9 mouse cellular contexts compared by ENCODE assay signal in genomic region chr8:71441404-71441803, GRCm38 (mm10). TPM values are rescaled to one million over a fixed set of nuclear protein-coding genes. Genes with fewer than 3 reads are reported as not detected.
A peak's percentile ranks its signal among the peaks of the same experiment; 100 is the strongest.
DNase-seq lines count a peak whose midpoint lies in the region; ATAC-seq and TF ChIP-seq lines count a peak whose summit lies in the region.
"Had no signal": no experiment of that assay in that cellular context is flagged by ENCODE, and none has a peak within 500 bp of the region (broad histone marks: within the 10 kb centered on the region; RNA-seq: fewer than 3 reads in every experiment).

No protein-coding gene starts in this region.

- no peak overlapping the region for H3K9ac ChIP-seq in hindbrain, postnatal 0 days (replicated peaks; ENCODE audit: low read length)
- H3K9ac ChIP-seq in midbrain, embryonic 14.5 days (replicated peaks; ENCODE audit: low read length): no peak overlapping the region
- H3K9ac ChIP-seq: liver, embryonic 13.5 days had no signal

- DNase-seq in gastrocnemius, postnatal 10 days: peak; percentile 47
- DNase-seq in gastrocnemius, adult 8-10 months (ENCODE audit: low spot score in 2 of 2): no peak
- DNase-seq in thymus, postnatal 0 days (ENCODE audit: low spot score): peak; percentile 69
- no peak for DNase-seq in thymus, adult 18-20 months
- DNase-seq in cerebellum, adult 9-11 months: peak; percentile 43
- peak; percentile 84 for DNase-seq in hindbrain, postnatal 0 days (ENCODE audit: low spot score)
- peak; percentile 88 for DNase-seq in midbrain, embryonic 14.5 days
- no peak for DNase-seq in left cerebral cortex, adult 18-20 months (ENCODE audit: low spot score in 2 of 2)
- DNase-seq: liver, embryonic 13.5 days had no signal

- H3K4me2 ChIP-seq in hindbrain, postnatal 0 days (ENCODE audit: low read depth, low read length): no peak overlapping the region
- H3K4me2 ChIP-seq in midbrain, embryonic 14.5 days (ENCODE audit: low read length): no peak overlapping the region
- H3K4me2 ChIP-seq: liver, embryonic 13.5 days had no signal

- no peak overlapping the region for H3K4me3 ChIP-seq in hindbrain, postnatal 0 days (ENCODE audit: low read length)
- no peak overlapping the region for H3K4me3 ChIP-seq in midbrain, embryonic 14.5 days (replicated peaks; ENCODE audit: low read depth, low read length)
- H3K4me3 ChIP-seq: liver, embryonic 13.5 days had no signal

- H3K27ac ChIP-seq in hindbrain, postnatal 0 days: no peak overlapping the region
- no peak overlapping the region for H3K27ac ChIP-seq in midbrain, embryonic 14.5 days (replicated peaks; ENCODE audit: low read depth, low read length)
- H3K27ac ChIP-seq: liver, embryonic 13.5 days had no signal

- H3K9me3 ChIP-seq in hindbrain, postnatal 0 days (ENCODE audit: low read length): no peaks in the 10 kb centered on the region
- H3K9me3 ChIP-seq in midbrain, embryonic 14.5 days (ENCODE audit: control insufficient read depth, low read length): no peaks in the 10 kb centered on the region
- H3K9me3 ChIP-seq: liver, embryonic 13.5 days had no signal

- H3K27me3 ChIP-seq in hindbrain, postnatal 0 days (ENCODE audit: insufficient read depth, low read length): no peaks in the 10 kb centered on the region
- no peaks in the 10 kb centered on the region for H3K27me3 ChIP-seq in midbrain, embryonic 14.5 days (ENCODE audit: control insufficient read depth, insufficient read depth, low read length)

- TF ChIP-seq CTCF in hindbrain, postnatal 0 days (IDR thresholded peaks at IDR 0.05; ENCODE audit: low read depth): peak; percentile 81

- H3K36me3 ChIP-seq in hindbrain, postnatal 0 days (ENCODE audit: insufficient read depth, low read length): no peaks in the 10 kb centered on the region
- H3K36me3 ChIP-seq in midbrain, embryonic 14.5 days (ENCODE audit: control insufficient read depth, insufficient read depth, low read length): no peaks in the 10 kb centered on the region
- H3K36me3 ChIP-seq: liver, embryonic 13.5 days had no signal

- no peaks in the 10 kb centered on the region for H3K4me1 ChIP-seq in hindbrain, postnatal 0 days (ENCODE audit: insufficient read depth, low read length)
- no peaks in the 10 kb centered on the region for H3K4me1 ChIP-seq in midbrain, embryonic 14.5 days (ENCODE audit: control insufficient read depth, insufficient read depth, low read length)
- H3K4me1 ChIP-seq: liver, embryonic 13.5 days had no signal

- ATAC-seq in hindbrain, postnatal 0 days: peak; percentile 69; the same call in 1 of the 2 replicates
- no peak; the same call in 1 of the 2 replicates for ATAC-seq in midbrain, embryonic 14.5 days (ENCODE audit: low FRiP score, low TSS enrichment)

- WGBS in hindbrain, postnatal 0 days: under 1% methylated on average over 7 of the region's 7 CpGs
- WGBS in midbrain, embryonic 14.5 days: 0% methylated on average over 7 of the region's 7 CpGs

RNA-seq across cellular contexts. Expression of gene Abhd8, which starts 22.1 kb away (rescaled TPM):
- total RNA-seq in gastrocnemius, postnatal 10 days (2021): 10 to 100 TPM; 36.1 to 38.9 TPM
- 10 to 100 TPM; 22.3 to 28.9 (median 26.3) TPM for total RNA-seq in gastrocnemius, adult 8-10 months (2022)
- 190 and 219 TPM in 2 replicates for polyA plus RNA-seq in thymus, postnatal 0 days (2015; fragmentation: Nextera tagmentation; extraction: Ambion mirVana)
- total RNA-seq in hindbrain, postnatal 0 days (2014; rRNA removed): 325 and 330 TPM in 2 replicates
- 190 and 195 TPM in 2 replicates for polyA plus RNA-seq in hindbrain, postnatal 0 days (2015; fragmentation: Nextera tagmentation; extraction: Ambion mirVana)
- 119 and 133 TPM in 2 replicates for polyA plus RNA-seq in midbrain, embryonic 14.5 days (2014; fragmentation: Nextera tagmentation; extraction: Ambion mirVana)
- 100 to 1,000 TPM; 318 to 342 TPM for total RNA-seq in left cerebral cortex, adult 18-20 months (2021)

RNA-seq across cellular contexts. Expression of gene Mrpl34, which starts 23.4 kb away (rescaled TPM):
- total RNA-seq in gastrocnemius, postnatal 10 days (2021): 10 to 100 TPM; 34.7 to 39.7 TPM
- 10 to 100 TPM; 63.4 to 72.1 (median 68.8) TPM for total RNA-seq in gastrocnemius, adult 8-10 months (2022)
- polyA plus RNA-seq in thymus, postnatal 0 days (2015; fragmentation: Nextera tagmentation; extraction: Ambion mirVana): 221 TPM in 2 replicates
- 77.9 and 127 TPM in 2 replicates for total RNA-seq in hindbrain, postnatal 0 days (2014; rRNA removed)
- 155 and 164 TPM in 2 replicates for polyA plus RNA-seq in hindbrain, postnatal 0 days (2015; fragmentation: Nextera tagmentation; extraction: Ambion mirVana)
- polyA plus RNA-seq in midbrain, embryonic 14.5 days (2014; fragmentation: Nextera tagmentation; extraction: Ambion mirVana): 199 and 222 TPM in 2 replicates
- total RNA-seq in left cerebral cortex, adult 18-20 months (2021): 10 to 100 TPM; 58.6 to 61.4 TPM

RNA-seq across cellular contexts. Expression of gene Dda1, which starts 27.6 kb away (rescaled TPM):
- 10 to 100 TPM; 34.8 to 35.8 TPM for total RNA-seq in gastrocnemius, postnatal 10 days (2021)
- total RNA-seq in gastrocnemius, adult 8-10 months (2022): 10 to 100 TPM; 24.5 to 31.8 (median 26.5) TPM
- polyA plus RNA-seq in thymus, postnatal 0 days (2015; fragmentation: Nextera tagmentation; extraction: Ambion mirVana): 154 and 157 TPM in 2 replicates
- total RNA-seq in hindbrain, postnatal 0 days (2014; rRNA removed): 191 and 195 TPM in 2 replicates
- 241 and 246 TPM in 2 replicates for polyA plus RNA-seq in hindbrain, postnatal 0 days (2015; fragmentation: Nextera tagmentation; extraction: Ambion mirVana)
- 213 and 233 TPM in 2 replicates for polyA plus RNA-seq in midbrain, embryonic 14.5 days (2014; fragmentation: Nextera tagmentation; extraction: Ambion mirVana)
- total RNA-seq in left cerebral cortex, adult 18-20 months (2021): 10 to 100 TPM; 76.7 to 86.1 TPM

RNA-seq across cellular contexts. Expression of gene Ankle1, which starts 35.6 kb away (rescaled TPM):
- total RNA-seq in gastrocnemius, postnatal 10 days (2021): 1 to 10 TPM; 1.7 to 2.1 TPM
- total RNA-seq in gastrocnemius, adult 8-10 months (2022): not detected
- polyA plus RNA-seq in thymus, postnatal 0 days (2015; fragmentation: Nextera tagmentation; extraction: Ambion mirVana): 15.3 and 25.1 TPM in 2 replicates
- total RNA-seq in hindbrain, postnatal 0 days (2014; rRNA removed): 5.1 and 12.0 TPM in 2 replicates
- 5.1 and 5.9 TPM in 2 replicates for polyA plus RNA-seq in hindbrain, postnatal 0 days (2015; fragmentation: Nextera tagmentation; extraction: Ambion mirVana)
- 3.0 and 5.3 TPM in 2 replicates for polyA plus RNA-seq in midbrain, embryonic 14.5 days (2014; fragmentation: Nextera tagmentation; extraction: Ambion mirVana)
- under 1 TPM; 0.21 to 0.26 TPM for total RNA-seq in left cerebral cortex, adult 18-20 months (2021)

RNA-seq across cellular contexts. Expression of gene Ano8, which starts 44.4 kb away (rescaled TPM):
- total RNA-seq in gastrocnemius, postnatal 10 days (2021): 10 to 100 TPM; 16.6 to 20.1 TPM
- 10 to 100 TPM; 15.4 to 16.5 (median 15.9) TPM for total RNA-seq in gastrocnemius, adult 8-10 months (2022)
- polyA plus RNA-seq in thymus, postnatal 0 days (2015; fragmentation: Nextera tagmentation; extraction: Ambion mirVana): 0.68 and 1.4 TPM in 2 replicates
- 78.6 and 80.5 TPM in 2 replicates for total RNA-seq in hindbrain, postnatal 0 days (2014; rRNA removed)
- 4.7 and 5.3 TPM in 2 replicates for polyA plus RNA-seq in hindbrain, postnatal 0 days (2015; fragmentation: Nextera tagmentation; extraction: Ambion mirVana)
- 7.7 and 9.4 TPM in 2 replicates for polyA plus RNA-seq in midbrain, embryonic 14.5 days (2014; fragmentation: Nextera tagmentation; extraction: Ambion mirVana)
- total RNA-seq in left cerebral cortex, adult 18-20 months (2021): 10 to 100 TPM; 56.2 to 58.6 TPM

Comparison
In these comparisons a context has a peak if more than half of its experiments do, and no peak if none do; other contexts are left out.
1. DNase-seq: peak in gastrocnemius, postnatal 10 days (single experiment), thymus, postnatal 0 days (single experiment), cerebellum, adult 9-11 months (single experiment), hindbrain, postnatal 0 days (single experiment) and midbrain, embryonic 14.5 days (single experiment); none in gastrocnemius, adult 8-10 months (0 of 2), thymus, adult 18-20 months (0 of 2) and left cerebral cortex, adult 18-20 months (0 of 2).